Mouse (Mus musculus): ENCODE data around the gene Lmo3.

GRCm38 (mm10) chr6:138534879-138535278 is 46.9 kb downstream of the Lmo3 start:
- TF ChIP-seq POLR2A (IDR thresholded peaks at IDR 0.05; ENCODE audit: insufficient read depth, low read depth, low read length): no peak
- no peak for TF ChIP-seq CTCF (IDR thresholded peaks at IDR 0.05; ENCODE audit: insufficient read depth, low read depth, low read length)

Measured in olfactory bulb, adult 2 months (tissue).